Mouse (Mus musculus) urinary bladder, postnatal 25 days (tissue): ENCODE measurements around the gene Xrn2.
A peak's percentile ranks its signal among the peaks of the same experiment; 100 is the strongest.

Source experiments
- DNase-seq: peaks from one replicate; pipeline ENCODE4 v3.0.0; 2022; ENCODE audit warnings: low spot score

Xrn2 gene

DNA sequence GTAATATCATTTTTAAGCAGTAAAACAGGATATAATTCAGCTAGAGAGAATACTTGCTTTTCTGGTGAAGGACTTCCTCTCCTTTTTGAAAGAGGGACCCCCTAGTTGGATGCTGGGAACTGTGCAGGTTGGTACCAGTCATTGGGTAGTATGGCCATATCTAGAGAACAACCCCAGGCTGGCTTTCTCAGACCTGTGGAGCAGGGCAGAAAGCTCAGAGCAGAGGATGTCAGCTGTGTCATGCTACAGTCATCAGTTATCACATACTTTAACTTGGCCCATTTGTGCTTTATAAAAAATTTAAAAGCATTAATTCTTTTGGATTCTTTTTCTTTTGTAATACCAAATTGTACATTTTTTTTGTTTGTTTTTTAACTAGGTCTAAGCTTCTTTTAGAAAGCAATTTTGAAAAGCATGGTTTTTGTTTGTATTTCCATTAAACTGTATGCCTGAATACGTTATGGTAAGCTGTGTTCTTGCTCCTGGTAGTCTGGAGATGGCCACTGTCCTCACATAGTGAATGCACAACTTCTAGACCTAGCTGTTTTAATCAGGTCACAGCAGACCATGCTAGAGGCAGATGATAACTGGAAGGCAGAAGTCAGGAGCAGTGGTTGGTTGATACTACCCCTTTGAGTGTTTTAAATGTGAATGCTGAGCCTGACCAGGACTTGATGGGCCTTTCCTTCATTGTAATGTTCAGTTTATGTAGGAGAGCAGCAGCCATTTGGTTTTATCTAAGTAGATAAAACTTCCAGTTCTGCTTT, 54.9 kb downstream of the Xrn2 start:
- DNase-seq, result no peak

DNA sequence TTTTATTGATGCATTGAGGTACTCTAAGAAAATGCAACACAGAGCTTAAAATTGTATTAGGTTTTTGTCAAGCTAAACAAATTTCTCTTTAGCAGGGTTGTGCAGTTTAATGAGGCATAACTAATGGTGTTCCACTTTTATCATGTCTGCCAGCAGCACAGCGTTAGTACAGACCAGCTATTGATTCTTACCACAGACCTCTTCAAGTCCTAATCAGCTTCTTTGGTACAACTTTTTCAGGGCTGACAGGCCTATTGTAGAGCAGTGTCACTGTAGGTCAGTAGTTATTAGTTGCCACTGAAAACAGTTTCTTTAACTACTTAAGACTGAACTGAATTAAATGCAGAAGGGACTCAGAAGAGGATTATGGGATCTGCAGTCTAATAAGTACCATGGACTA, 56.3 kb downstream of the Xrn2 start:
- no peak for DNase-seq

GRCm38 (mm10) chr2:147070305-147070704, 57.5 kb downstream of the Xrn2 start:
- DNase-seq, result no peak

DNA sequence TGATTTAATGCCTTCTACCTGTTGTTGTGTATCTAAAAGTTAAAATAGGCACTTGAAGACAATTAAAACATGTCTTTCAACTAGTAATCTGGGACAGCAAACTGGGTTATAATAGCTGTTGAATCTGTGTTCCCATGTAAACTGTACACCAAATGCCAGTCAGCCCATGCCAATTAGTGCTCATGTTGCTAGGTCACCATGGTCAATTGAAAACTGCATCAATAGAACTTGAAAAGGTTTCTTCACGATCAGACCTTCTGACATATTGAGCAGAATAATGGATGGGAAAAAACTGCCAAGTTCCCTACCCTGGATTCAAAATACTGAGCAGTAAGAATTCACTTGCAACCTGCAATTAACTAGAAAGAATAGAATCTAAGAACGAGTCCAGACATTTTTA, 61.2 kb downstream of the Xrn2 start:
- no peak for DNase-seq

DNA sequence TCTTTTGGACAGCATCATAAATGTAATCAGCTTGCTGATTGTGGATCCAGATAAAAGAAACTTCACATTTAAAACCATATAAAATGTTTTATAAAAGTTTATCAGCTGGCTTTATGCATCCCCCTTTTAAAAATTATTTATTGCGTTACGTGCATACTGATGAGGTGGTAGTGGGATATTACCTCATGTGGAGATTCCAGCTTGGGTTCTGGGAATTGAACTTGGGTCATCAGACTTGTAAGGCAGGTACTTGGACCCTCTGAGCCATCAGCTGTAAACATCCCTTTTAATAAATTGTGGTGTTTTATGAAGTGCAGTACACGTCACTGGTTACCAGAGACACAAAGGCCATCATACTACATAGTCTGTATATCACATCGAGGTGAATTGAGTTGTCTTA, 61.6 kb downstream of the Xrn2 start:
- no peak for DNase-seq

- no peak for DNase-seq
Measured at GRCm38 (mm10) chr2:147082391-147082790, 69.6 kb downstream of the Xrn2 start.

GRCm38 (mm10) chr2:147083471-147084365, 70.9 kb downstream of the Xrn2 start:
- peak; percentile 6 for DNase-seq

DNA sequence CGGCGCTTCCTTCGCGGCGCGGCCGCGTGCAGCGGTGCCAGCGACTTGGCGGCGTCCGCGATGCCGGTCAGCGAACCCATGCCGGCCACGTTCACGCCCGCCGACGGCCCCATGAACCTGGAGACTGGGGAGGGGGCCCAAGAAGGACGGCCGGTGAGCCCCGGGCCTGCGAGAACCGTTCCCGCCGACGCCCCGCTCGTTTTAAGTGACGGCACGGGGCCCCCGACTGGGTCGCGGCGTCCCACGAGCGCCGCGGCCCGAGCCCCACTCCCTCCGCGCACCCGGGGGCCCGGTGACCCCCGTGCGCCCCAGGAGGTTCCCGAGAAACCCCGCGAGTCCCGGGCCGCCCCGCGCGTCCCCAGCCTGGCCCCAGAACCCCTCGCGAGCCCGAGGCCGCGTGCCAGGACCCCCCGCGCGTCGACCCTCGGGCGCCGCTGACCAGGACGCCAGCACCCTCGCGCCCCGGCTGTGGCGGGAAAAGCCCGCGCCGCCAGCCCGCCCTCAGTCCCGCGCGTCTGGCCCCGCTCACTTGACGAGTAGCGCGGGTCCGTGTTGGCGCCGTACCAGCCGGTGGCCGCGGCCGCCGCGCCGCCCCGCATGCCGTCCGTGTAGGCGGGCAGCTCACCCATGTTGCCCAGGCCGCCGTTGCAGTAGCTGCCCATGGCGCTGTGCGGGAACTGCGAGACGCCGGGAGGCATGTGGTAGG, 71.7 kb downstream of the Xrn2 start:
- peak; percentile 8 for DNase-seq

GRCm38 (mm10) chr2:147085072-147085870, 72.5 kb downstream of the Xrn2 start, which contains the start of gene Nkx2-4:
Nkx2-4 (minus strand) TSS chr2:147085445.
- no peak for DNase-seq

DNA sequence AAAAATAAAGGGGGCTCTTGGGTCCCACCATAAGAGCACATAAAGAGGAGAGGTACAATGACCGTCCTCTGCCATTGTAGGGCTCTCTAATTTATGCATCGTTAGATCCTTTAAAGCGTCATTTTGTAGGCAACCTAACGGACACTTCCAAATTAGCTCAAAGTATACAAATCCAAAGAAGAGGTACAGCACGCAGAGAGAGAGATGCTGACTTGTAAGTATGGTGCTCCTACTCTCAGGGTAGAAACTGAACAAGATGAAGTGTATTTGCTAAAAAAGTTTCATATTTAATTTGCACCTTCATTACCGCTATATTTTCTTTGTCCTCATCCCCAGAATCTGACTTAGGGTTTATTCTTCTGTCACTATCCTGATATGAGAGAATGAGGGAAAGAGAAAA, 73.1 kb downstream of the Xrn2 start:
- DNase-seq, result no peak

DNA sequence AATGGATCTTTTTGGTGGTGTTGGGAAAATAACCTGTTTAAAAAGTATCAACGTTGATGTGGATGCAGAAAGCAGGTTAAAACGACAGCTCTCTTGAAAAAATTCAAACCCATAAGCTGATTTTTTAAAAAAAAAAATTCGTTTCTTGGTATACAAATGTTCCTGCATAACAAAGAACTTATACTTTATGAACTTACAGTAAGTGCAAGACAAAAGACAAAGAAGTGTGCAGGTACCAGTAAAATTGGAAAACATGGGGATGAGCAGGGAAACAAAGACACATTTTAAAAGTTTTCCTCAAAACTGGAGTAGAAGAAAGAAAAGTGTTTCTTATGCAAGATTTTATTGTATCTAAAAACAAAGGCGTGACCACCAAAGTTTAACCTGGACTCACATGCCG, 73.6 kb downstream of the Xrn2 start:
- no peak for DNase-seq

GRCm38 (mm10) chr2:147119736-147120135, 106.9 kb downstream of the Xrn2 start:
- DNase-seq, result no peak

GRCm38 (mm10) chr2:147127366-147127765, 114.6 kb downstream of the Xrn2 start:
- no peak for DNase-seq
